Mouse (Mus musculus): ENCODE results near the gene Ksr1.
A peak's percentile ranks its signal among the peaks of the same experiment; 100 is the strongest.

Gene Ksr1

GRCm38 (mm10) chr11:79146331-79146767, at the start of gene Ksr1:
Gene Ksr1 (minus strand): TSS chr11:79146407.
- DNase-seq (ENCODE audit: low spot score): peak; percentile 91

- no peak for DNase-seq (ENCODE audit: low spot score)
Observed at GRCm38 (mm10) chr11:79192176-79192575, 46.0 kb upstream of the Ksr1 start.

GRCm38 (mm10) chr11:79191214-79191613, 45.0 kb upstream of the Ksr1 start:
- DNase-seq (ENCODE audit: low spot score): no peak

DNA sequence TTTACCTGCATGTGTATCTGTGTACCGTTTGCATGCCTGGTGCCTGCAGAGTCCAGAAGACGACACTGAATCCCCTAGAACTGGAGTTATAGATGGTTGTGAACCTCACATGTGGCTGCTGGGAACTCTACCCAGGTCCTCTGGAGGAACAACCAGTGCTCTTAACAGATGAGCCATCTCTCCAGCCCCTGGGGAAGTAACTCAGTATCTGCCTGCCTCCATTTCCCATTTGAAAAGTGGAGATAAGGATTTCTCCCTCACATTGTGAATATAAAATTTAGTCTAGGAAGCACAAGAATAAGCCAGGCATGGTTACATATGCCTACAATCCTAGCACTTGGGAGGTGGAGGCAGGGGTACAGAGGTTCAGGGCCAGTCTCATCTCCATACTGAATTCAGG, 44.0 kb upstream of the Ksr1 start:
- no peak for DNase-seq (ENCODE audit: low spot score)

- DNase-seq (ENCODE audit: low spot score): peak; percentile 79
Observed at GRCm38 (mm10) chr11:79188176-79188575, 42.0 kb upstream of the Ksr1 start.

DNA sequence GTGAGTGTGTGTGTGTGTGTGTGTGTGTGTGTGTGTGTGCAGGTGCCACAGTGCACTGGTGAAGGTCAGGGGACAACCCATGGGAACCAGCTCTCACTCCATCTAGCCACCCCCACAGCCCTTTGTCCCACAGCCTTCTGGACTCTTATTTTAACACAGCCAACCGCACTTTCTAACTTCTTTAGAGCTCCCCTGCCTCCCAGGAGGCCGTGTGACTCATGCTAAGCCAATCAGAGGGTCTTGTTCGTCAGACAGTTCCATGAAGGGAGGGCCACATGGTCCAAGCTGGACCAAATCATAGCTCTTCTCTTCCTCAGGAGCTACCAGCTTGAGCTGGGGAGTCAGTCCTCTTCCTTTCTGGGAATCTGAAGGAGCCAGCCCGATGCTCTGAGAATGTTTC, 41.1 kb upstream of the Ksr1 start:
- no peak for DNase-seq (ENCODE audit: low spot score)

GRCm38 (mm10) chr11:79185683-79186082, 39.5 kb upstream of the Ksr1 start:
- DNase-seq (ENCODE audit: low spot score): no peak

GRCm38 (mm10) chr11:79184126-79184888, 38.1 kb upstream of the Ksr1 start:
- DNase-seq (ENCODE audit: low spot score): no peak

DNA sequence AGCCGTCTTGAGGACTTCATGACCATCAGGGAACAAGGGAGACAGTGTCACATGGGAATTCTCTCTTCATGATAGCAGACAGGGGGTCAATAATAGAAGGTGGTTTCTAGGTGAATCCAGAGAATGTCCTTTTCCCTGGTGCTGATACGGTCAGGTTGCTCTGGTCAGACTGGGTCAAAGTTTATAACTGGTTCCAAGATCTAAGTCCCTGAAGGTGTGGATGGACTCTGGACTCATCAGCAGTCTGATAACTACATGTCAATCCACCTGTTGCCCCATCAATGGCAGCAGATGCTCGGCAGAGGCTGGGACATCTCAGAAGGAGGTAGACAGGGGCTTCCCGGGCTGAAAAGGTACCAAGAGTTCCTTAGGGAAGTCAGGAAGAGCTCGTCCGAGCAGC, 37.2 kb upstream of the Ksr1 start:
- DNase-seq (ENCODE audit: low spot score): no peak

DNA sequence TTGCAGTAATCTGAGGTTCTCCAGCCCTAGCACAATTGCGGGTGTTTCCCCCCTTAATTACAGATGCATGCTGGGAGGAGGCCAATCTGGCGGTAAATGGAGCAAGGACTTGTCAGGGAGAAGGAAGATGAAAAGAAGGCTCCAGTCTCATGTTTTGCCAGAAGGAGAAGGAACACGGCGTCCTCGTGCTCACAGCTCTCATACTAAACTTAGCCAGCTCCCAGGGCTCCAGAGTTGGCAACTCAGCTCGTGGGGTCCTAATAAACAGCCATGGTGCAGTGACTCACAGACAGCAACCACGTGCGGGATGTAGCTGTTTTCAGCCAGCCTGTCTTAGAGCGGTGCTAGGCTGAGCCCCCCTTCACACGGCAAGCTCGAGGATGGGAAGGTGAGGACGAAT, 36.7 kb upstream of the Ksr1 start:
- DNase-seq (ENCODE audit: low spot score): peak; percentile 71

DNA sequence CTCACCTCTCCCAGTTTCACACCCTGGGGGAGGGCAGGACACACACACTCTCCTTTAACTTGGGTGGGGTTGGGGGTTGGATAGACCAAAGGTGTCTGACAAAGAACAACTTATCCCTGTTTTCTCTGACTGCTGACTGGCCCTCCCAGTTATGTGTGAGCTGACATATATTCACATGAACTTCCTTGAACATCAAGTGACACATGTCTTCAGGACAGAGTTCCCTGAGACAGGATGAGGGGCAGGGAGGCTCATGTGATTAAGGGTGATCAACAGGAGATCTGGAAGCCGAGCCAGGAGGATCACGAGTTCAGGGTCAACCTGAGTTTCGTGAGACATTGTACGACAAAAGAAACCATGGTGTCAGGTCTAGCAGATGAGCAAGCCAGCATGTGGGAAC, 35.7 kb upstream of the Ksr1 start:
- no peak for DNase-seq (ENCODE audit: low spot score)

DNA sequence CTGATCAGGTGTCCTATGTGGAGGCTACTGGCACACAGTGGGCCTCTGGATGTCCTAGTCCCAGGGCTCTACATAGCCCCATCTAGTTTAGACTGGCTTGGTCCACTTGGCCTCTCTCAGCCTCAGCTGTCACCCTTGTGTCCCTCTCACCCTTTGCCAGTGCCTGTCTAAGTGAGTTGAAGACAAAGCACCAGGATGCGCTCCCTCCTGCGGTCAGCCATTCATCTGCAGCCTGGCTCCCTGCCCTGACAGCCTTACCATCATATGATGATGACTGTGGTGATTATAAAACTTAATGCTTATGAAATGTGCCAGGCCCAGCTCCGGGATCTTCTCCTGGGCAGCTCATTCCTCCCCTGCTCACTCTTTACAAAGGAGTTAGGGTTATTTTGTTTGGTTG, 30.5 kb upstream of the Ksr1 start:
- DNase-seq (ENCODE audit: low spot score): no peak

- no peak for DNase-seq (ENCODE audit: low spot score)
Observed at GRCm38 (mm10) chr11:79172054-79172453, 25.8 kb upstream of the Ksr1 start.

DNA sequence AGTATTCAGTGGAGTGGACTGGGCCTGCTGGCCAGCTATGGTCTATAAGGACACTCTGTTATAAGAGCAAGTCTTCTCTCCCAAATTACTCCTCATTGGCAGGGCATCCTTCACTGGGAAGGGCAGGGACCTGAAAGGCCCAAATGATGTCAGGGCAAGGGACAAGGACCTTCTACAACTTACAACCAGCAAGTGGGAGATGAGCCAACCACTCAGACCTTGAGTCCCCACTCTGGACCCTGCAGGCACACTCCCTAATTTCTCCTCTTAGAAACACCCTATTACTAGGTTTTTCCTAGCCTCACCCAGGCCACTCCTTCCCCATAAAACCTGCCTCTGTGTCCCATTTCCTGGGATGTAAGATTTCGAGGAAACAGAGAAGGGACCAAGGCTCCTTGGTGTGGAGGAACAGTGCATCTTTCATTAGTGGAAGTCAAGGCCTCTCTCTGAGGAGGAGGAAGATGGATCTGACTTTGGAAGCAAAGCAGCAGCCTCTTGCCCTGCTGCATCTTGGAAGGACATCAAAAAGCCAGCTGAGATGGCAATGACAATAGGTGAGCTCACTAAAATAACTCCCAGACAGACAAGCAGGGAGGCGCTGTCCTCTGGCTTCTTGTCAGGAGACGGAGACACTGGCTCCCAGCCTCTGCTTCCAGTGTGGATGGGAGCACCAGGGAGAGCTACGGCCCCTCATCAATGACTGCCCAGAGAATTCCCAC, 20.5 kb upstream of the Ksr1 start:
- no peak for DNase-seq (ENCODE audit: low spot score)

- no peak for DNase-seq (ENCODE audit: low spot score)
Observed at GRCm38 (mm10) chr11:79161077-79161758, 15.0 kb upstream of the Ksr1 start.

GRCm38 (mm10) chr11:79160127-79160526, 13.9 kb upstream of the Ksr1 start:
- no peak for DNase-seq (ENCODE audit: low spot score)

- no peak for DNase-seq (ENCODE audit: low spot score)
Observed at GRCm38 (mm10) chr11:79157729-79158128, 11.5 kb upstream of the Ksr1 start.

DNA sequence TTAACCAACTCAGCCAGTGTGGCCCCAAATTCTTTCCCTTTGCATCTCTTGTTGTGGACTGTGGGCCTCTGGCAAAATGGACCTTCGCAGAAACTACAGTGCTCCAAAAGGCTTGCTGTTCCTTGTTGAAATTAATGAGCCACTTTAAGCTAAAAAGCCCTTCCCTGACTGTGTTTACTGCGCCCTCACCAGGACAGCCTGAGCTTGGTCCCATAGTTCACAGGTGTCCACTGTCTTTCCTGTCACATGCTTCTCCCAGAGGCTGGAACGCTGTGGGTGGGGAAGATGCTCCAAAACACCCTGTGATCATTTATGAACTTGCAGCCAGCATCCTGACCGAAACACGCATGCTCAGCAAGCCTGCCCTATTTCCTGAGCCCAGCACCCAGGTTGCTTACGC, 9.1 kb upstream of the Ksr1 start:
- no peak for DNase-seq (ENCODE audit: low spot score)

DNA sequence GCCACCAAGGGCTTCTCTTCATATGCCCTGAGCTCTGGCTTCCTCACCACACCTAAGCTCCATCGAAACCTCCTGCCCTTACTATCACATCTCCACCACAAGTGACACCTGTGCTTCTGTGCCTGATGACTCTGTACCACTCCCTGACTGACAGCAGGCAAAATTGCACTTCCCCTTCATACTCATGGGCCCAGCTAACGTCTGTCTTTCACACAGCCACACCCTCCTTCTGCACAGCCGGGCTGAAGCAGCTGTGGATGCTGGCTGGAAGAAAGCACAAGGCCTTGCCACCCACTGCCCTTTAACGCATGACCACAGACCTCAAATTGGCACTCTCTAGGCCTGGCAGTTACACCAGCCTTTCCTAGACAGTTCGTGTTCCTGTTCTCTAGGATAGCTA, 6.5 kb upstream of the Ksr1 start:
- no peak for DNase-seq (ENCODE audit: low spot score)

DNA sequence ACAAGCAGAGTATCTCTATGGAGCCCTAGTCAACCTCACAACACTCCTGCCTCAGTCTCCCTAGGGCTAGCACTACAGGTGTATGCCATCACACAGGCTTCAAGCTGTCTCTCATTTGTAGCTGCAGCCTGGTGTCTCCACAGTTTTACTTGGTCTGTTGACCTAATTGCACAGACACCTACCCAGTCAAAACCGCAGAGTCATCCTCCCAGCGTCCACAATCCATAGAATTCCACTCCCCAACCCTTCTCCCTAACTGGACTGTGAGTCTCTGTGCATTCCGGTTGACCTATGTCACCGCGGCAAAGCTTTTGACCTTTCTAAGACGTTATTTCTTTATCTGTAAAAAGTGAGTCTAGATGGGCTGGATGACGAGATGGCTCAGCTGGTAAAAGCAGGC, 5.7 kb upstream of the Ksr1 start:
- DNase-seq (ENCODE audit: low spot score): no peak

GRCm38 (mm10) chr11:79150301-79150700, 4.1 kb upstream of the Ksr1 start:
- no peak for DNase-seq (ENCODE audit: low spot score)

DNA sequence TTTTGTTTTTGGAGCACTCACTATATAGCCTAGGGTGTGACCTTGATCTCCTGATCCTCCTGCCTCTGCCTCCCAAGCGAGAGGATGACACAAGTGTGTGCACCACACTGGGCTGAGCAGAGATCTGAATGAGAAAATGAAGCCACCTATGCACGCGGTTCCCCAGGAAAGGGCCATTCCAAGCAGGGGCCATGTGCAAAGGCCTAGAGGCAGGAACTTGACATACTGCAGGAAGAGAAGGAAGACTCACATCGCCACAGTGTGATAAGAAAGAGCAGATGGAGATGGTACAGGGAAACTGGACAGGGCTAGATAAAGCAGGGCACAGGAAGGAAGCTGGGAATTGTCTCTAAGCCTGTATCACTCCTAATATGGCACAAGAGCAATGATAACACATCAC, 3.1 kb upstream of the Ksr1 start:
- no peak for DNase-seq (ENCODE audit: low spot score)

DNA sequence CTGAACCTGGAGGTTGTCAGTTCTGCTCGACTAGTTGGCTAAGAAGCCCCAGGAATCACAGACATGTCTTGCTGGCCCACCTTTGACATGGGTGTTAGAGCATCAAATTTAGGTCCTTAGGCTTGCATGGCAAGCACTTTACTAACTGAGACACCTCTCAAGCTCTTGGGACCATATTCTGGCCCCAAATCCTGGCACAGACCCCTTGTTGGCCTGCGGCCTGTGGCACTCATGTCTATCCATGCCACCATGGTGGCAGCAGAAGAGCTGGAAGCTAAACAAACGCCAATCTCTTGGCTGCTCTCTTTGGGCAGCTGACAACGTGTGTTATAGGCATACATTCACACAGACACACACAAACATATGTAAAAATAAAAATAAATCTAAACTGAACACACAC, 2.6 kb upstream of the Ksr1 start:
- DNase-seq (ENCODE audit: low spot score): no peak
